Mouse (Mus musculus) embryo, embryonic 11.5 days (tissue): ENCODE data around the gene Serinc2.

ENCODE experiments used
- DNase-seq: peaks from one replicate; pipeline ENCODE4 v3.0.0-alpha.2; 2012; ENCODE audit warnings: low read depth, low spot score

The Serinc2 gene

GRCm38 (mm10) chr4:130297123-130297529 is 18.1 kb upstream of the Serinc2 start:
- no peak for DNase-seq

GRCm38 (mm10) chr4:130296243-130296965 is 17.4 kb upstream of the Serinc2 start:
- DNase-seq, result no peak

GRCm38 (mm10) chr4:130295047-130295745 is 16.2 kb upstream of the Serinc2 start:
- no peak for DNase-seq

DNA sequence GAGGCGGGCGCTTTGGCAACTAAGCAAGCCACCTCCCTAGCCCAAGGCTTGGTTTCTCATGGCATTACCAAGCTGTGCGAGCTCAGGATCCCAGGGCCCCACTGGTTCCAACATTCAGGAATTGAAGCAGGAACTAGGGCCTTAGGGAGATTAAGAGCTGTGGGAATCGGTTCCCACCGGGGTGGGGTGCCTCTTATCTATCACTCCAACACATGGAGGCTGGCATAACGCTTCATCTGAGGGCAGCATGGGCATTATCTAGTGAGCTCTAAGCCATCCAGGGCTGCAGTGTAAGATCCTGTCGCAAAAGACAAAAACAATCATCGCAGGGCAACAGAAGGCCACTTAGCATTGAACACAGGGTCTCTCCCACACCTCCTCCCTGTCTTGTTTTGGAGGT is 15.5 kb upstream of the Serinc2 start:
- DNase-seq, result no peak

DNA sequence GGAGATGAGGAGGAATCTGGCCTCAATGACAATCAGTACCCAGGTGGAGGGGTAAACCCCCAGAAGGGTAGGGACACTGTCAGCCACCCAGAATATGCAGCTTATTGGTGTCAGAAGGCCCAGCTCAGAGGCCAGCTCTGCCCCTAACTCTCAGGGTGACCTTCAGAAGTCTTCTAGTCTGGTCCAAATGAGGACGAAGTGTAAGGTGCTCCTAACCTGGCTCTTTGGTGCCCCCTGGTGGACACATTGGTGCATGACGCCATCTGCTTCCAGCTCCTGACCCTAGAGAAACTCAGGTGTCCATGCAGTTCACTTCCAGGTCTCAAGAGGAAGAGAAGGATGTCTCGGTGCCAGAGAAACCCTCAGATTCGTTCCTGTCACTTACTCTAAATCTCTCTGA is 13.3 kb upstream of the Serinc2 start:
- peak; percentile 71 for DNase-seq

DNA sequence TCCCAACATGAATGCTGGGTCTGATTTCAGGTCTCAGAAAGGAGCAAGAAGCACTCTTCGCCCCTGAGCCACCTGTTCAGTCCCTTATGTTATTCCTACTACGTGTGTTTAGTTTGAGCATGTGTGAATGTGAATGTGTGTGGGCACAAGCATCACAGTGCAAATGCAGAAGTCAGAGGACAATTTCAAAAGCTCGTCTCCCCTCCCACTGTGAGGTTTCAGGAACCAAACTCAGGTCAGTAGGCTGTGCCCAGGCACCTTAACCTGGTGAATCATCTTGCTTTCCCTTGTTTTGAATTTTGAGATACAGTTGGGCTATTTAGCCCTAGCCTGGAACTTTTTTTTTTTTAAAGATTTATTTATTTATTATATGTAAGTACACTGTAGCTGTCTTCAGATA is 10.8 kb upstream of the Serinc2 start:
- no peak for DNase-seq

GRCm38 (mm10) chr4:130286531-130286930 is 7.5 kb upstream of the Serinc2 start:
- no peak for DNase-seq

DNA sequence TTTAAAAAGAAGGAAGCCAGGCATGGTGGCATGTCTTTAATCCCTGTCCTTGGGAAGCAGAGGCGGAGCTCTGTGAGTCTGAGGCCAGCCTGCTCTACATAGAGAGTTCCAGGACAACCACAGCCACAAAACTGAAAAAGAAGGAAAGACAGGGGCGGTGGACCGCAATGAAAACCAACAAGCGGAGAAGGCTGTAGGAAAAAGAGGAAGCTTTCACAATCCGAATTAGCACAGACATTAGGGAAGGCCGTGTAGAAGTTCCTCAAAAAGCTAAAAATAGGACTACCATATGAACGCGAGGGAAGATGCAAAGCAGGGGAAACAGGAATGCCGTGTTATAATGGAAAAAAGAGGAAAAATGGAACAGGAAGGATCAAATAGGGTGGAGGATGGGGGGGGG is 4.8 kb upstream of the Serinc2 start:
- no peak for DNase-seq

DNA sequence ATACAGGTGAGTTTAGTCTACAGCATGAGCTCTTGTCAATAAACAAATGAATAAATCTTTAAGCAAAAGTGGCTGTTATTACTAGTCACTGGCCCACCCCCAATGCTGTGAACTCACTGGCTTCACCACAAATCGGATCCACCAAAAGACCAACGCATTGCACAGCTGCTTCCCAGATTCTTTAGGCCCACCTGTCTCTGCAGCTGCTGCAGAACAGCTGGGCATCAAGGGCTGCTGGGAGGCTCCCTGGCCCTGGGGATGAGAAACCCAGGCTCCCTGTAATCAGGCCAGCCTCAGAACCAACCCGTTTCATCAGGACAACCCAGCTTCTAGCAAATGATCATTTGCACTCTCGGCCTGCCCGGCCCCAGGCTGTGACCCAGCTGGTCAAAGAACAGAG is 3.9 kb upstream of the Serinc2 start:
- no peak for DNase-seq

DNA sequence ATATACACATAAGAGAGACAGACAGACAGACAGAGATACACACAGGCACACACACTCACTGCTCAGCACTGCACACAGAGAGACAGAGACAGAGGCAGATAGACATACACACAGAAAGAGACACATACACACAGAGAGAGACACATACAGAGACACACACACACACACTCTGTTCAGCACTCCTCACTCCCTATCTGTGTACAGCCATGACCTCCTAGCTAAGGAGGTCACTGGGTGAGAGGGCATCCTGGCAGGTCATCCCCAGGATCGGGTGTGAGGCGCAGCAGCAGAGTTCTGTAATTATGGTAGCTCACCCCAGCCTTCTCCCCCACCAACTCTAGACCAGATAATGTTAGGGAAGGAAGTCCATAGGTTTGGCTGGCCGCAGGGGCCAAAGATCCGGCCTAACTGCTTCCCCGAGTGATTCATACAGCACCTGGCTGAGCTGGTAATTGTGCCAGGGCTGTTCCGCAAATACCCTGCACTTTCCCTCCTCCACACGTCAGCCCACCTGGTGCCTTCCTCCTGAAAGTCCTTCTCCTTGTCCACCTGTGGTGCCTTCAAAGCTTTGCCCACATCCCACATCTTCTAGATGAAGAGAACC is 2.3 kb downstream of the Serinc2 start:
- no peak for DNase-seq

- DNase-seq, result no peak
These were observed 3.2 kb downstream of the Serinc2 start for GRCm38 (mm10) chr4:130275823-130276105.

- no peak for DNase-seq
These were observed 3.8 kb downstream of the Serinc2 start for GRCm38 (mm10) chr4:130275016-130275822.

DNA sequence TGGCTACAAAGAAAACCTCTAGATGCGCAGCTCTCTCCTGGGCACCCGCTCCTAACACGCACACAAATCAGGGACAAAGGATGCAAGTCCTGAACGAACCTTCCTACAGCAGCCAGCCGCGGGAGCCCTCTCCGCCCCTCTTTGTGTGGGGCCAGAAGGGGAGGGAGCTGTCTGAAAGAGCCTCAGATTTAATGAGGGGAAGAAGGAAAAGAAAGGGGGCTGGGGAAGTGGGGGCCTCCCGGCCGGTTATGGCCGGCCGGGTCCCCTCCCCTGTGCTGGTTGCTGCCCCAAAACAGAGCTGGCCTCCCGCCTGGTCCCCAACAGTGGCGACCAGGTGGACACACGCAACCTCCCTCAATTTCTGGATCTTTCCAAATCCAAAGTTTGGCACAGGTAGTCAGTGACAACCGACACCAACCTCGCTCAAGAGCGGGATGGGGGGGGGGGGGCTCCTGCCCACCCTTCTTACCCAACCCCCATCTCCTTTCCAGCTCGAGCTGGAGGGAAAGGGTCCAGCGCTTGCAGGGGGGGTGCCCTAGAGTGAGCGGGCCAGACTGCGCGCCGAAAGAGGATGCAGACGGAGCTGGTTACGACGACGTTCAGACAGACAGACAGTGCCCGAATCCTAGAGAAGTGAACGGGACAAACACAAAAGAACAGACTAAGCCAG is 4.5 kb downstream of the Serinc2 start:
- DNase-seq, result peak; percentile 57

GRCm38 (mm10) chr4:130273698-130274345 is 5.2 kb downstream of the Serinc2 start:
- DNase-seq, result no peak

- DNase-seq, result no peak
These were observed 8.2 kb downstream of the Serinc2 start for GRCm38 (mm10) chr4:130270611-130271347.

GRCm38 (mm10) chr4:130270089-130270488 is 8.9 kb downstream of the Serinc2 start:
- DNase-seq, result no peak

DNA sequence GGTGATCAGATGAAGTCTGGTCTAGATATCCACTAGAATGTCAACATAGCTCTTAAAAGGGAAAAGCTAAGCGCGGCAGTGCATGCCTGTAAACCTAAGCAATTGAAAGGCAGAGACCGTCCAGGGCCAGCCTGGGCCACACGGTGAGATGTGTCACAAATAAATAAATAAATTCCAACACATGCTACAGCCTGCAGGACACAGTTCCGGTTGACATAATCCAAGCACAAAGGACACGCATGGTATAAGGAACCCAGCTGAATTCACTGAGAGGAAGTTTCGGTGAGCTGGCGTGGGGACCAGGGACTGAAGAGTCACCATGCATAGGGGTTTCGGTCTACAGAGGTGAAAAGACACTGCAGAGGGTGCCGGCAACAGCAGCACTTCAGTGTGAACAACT is 10.3 kb downstream of the Serinc2 start:
- DNase-seq, result no peak

DNA sequence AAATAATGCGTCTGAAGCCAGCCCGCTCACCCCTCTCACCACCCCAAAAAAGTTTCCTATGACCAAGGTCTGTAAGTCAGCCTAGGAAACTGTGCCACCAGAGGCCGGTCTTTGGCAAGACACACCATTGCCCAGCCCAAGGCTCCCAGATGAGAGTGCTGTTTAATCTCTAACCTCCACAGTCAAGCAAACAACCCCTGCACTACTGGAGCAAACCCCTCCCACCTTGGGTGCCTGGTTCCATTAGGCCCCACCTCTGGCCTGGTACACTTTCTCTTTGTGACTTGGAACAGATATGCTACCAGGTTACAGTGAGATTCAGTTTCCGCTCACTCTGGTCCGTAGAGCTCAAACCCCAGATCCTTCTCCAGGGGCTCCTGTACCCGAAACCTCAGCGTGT is 11.9 kb downstream of the Serinc2 start:
- no peak for DNase-seq

DNA sequence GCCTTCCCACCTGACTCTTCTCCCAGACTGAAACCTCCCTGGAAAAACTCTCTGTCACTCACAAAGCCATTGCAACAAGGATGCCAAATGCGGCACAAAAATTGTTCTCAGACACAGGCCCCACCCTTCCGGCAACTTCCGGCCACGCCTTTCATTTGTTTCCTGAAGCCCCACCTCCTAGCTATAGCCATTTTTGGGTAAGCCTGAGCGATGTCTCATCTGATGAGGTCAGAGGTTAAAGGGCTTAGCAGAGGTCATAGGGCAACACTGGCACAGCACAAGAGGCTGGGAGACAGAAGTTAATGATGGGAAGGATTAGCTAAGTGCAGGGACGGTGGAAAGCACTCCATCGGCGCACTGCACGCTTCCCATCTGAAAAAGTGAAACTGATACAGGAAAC is 12.4 kb downstream of the Serinc2 start:
- DNase-seq, result no peak

- DNase-seq, result no peak
These were observed 14.2 kb downstream of the Serinc2 start for GRCm38 (mm10) chr4:130264698-130265349.
